Mouse (Mus musculus): Measurements from ENCODE around the gene Gadd45a. TPM values are rescaled to one million over a fixed set of nuclear protein-coding genes. Genes with fewer than 3 reads are reported as not detected.

Gadd45a gene
- polyA plus RNA-seq, 1 experiment from 2014 or later: 15.1 TPM

DNA sequence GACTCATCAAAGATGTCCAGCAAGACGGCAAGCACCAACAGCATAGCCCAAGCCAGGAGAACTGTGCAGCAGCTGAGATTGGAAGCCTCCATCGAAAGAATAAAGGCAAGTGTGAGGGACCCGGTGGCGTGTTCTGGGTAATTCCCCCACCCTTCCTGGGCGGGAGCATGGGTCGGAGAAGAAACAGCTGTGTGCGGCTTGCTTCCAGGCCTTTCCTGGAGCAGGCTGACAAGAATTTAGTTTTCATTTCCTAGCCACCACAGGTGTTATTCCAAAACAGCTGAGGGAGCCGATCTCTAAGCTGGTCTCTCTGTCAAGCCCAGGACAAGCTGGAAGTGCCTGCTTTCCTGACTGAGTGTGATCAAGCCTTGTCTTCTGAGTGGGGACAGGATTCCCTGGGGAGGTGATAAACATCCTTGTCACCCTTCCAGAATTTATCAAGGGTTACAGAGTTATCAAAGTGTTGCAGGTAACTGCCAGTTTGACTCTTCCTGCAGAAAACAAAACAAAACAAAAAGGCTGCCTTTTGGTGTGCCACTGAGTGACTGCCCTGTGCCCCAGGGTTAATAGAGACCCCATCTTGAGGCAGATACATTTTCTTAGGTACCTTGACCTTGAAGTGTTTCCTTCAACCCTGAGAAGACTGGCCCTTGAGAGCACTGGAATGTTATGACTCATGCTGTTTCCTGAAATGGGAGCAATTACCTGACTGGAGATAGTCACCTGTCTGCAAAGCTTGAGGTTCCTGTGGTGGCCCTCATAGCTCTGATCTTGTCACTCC lies 21.3 kb downstream of the Gadd45a start:
- H3K9me3 ChIP-seq (replicated peaks; ENCODE audit: control insufficient read depth, low read length, poor library complexity, severe bottlenecking): no peaks in the 10 kb centered on the region
- no peak for ATAC-seq
- WGBS: 86% methylated on average over 8 of the region's 8 CpGs
- H3K4me3 ChIP-seq (ENCODE audit: low read depth, low read length): no peak overlapping the region
- H3K36me3 ChIP-seq (ENCODE audit: control insufficient read depth, insufficient read depth, low read length): no peaks in the 10 kb centered on the region
- H3K27me3 ChIP-seq (ENCODE audit: control insufficient read depth, insufficient read depth, low read depth, low read length): no peaks in the 10 kb centered on the region
- no peak overlapping the region for H3K27ac ChIP-seq (ENCODE audit: low read length)
- H3K4me2 ChIP-seq (ENCODE audit: low read length): no peak overlapping the region
- H3K4me1 ChIP-seq (ENCODE audit: control insufficient read depth, insufficient read depth, low read length): no peaks in the 10 kb centered on the region
- H3K9ac ChIP-seq (ENCODE audit: low read depth, low read length): no peak overlapping the region

DNA sequence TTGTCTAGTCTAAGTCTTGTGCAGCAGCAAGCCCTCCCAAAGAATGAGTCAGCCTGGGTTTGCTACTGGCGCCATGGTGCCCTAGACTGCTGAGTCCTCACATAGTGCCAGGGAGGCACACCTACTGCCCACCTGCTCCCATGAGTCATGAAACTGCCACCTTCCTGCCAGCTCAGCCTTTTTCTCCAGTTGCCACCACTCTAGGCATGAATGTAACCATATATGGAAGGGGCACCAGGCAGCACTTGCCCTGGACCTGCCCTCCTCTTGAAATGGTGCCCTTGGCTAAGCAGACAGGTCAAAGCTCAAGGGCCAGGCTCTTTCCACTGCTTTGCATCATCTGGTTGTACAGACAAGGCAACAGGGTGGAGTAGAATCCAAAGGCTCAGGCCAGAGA lies 22.6 kb downstream of the Gadd45a start:
- H3K27me3 ChIP-seq (ENCODE audit: control insufficient read depth, insufficient read depth, low read depth, low read length): no peaks in the 10 kb centered on the region
- H3K9me3 ChIP-seq (replicated peaks; ENCODE audit: control insufficient read depth, low read length, poor library complexity, severe bottlenecking): no peaks in the 10 kb centered on the region
- H3K36me3 ChIP-seq (ENCODE audit: control insufficient read depth, insufficient read depth, low read length): no peaks in the 10 kb centered on the region
- no peaks in the 10 kb centered on the region for H3K4me1 ChIP-seq (ENCODE audit: control insufficient read depth, insufficient read depth, low read length)
- 92% methylated on average over 1 of the region's 1 CpGs for WGBS
- H3K4me3 ChIP-seq (ENCODE audit: low read depth, low read length): no peak overlapping the region
- no peak for ATAC-seq
- H3K27ac ChIP-seq (ENCODE audit: low read length): no peak overlapping the region
- no peak overlapping the region for H3K9ac ChIP-seq (ENCODE audit: low read depth, low read length)
- no peak overlapping the region for H3K4me2 ChIP-seq (ENCODE audit: low read length)

DNA sequence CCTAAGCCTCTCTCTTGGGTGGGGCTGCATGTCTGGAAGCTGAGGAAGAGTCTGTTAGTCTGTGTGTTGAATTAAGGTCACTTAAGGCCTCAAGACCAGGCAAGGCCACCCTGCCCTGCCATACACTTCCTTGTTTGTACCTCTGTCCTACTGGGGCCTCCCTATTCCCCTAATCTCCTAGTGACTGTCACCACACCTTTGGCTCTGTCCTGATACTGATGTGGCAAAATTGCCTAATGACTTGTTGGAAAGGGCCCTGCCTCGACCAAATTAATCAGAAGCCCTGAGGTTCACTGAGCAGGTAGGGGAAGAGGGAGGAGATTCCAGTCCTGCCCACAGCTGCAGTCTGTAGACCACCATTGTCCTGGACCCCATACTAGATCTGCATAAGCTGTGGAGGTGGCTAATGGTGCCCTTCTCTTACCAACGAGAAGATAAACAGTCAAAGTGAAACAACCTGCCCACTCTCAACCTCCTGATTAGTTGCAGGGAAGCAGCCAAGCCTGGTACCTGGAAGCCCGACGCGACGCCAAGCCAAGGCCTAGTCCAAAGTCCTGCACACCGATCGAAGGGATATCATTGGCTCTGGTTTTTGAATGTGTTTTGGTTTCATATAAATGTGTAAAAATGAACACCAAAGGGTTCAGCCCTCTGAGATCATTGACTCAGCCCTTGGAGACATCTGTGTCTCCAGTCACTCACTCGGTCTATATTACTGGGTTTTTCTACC lies 23.1 kb downstream of the Gadd45a start:
- no peaks in the 10 kb centered on the region for H3K9me3 ChIP-seq (replicated peaks; ENCODE audit: control insufficient read depth, low read length, poor library complexity, severe bottlenecking)
- 89% methylated on average over 9 of the region's 9 CpGs for WGBS
- H3K27me3 ChIP-seq (ENCODE audit: control insufficient read depth, insufficient read depth, low read depth, low read length): no peaks in the 10 kb centered on the region
- H3K9ac ChIP-seq (ENCODE audit: low read depth, low read length): no peak overlapping the region
- H3K4me2 ChIP-seq (ENCODE audit: low read length): no peak overlapping the region
- no peak overlapping the region for H3K4me3 ChIP-seq (ENCODE audit: low read depth, low read length)
- no peak overlapping the region for H3K27ac ChIP-seq (ENCODE audit: low read length)
- no peaks in the 10 kb centered on the region for H3K4me1 ChIP-seq (ENCODE audit: control insufficient read depth, insufficient read depth, low read length)
- ATAC-seq: no peak
- H3K36me3 ChIP-seq (ENCODE audit: control insufficient read depth, insufficient read depth, low read length): no peaks in the 10 kb centered on the region

DNA sequence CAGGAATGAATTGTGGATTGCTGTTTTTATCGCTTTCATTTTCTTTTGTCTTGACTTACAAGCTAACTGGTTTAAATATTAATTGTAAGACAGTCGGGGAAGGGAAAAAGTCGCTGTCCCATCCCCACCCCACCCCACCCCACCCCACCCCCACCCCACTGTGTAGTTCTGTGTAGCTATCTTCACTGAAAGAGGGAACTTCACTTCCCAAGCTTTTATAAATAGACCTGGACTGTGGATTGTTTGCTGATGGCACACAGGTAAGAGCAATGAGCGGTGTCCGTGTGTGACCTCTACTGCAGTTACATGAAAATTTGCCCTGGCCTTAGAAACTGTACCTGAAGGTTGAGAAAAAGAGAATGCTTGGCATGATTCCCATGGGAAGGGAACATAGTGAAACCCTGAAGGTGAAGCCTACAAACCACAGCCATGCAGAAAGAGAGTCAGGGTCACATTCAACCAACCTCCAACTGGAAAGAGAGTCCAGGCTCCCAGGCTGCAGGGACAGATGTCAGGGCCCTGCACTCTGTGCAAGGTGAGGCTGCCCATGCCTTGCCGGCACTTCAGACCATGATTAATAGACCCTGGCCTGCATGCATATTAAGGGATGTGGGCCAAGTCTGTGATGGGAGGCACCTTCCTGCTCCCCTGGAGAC lies 23.8 kb downstream of the Gadd45a start:
- WGBS: 94% methylated on average over 6 of the region's 6 CpGs
- ATAC-seq: no peak
- Histone ChIP-seq H3K4me2 (ENCODE audit: low read length) (no peak overlapping the region), H3K4me1 (ENCODE audit: control insufficient read depth, insufficient read depth, low read length) (no peaks in the 10 kb centered on the region), H3K27me3 (ENCODE audit: control insufficient read depth, insufficient read depth, low read depth, low read length) (no peaks in the 10 kb centered on the region), H3K4me3 (ENCODE audit: low read depth, low read length) (no peak overlapping the region), H3K9me3 (replicated peaks; ENCODE audit: control insufficient read depth, low read length, poor library complexity, severe bottlenecking) (no peaks in the 10 kb centered on the region), H3K36me3 (ENCODE audit: control insufficient read depth, insufficient read depth, low read length) (no peaks in the 10 kb centered on the region), H3K27ac (ENCODE audit: low read length) (no peak overlapping the region), H3K9ac (ENCODE audit: low read depth, low read length) (no peak overlapping the region)

DNA sequence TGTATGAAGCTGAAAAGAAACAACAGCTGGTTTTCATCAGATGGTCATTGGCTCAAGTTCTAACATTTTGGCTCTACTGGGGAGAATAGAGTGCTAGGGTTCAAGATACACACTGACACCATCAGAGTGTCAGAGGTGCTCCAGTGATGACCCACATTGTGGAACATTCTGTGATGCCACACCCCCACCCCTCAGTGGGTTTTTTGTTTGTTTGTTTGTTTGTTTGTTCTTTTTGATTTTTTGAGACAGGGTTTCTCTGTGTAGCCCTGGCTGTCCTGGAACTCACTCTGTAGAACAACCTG lies 26.1 kb downstream of the Gadd45a start:
- no peaks in the 10 kb centered on the region for H3K4me1 ChIP-seq (ENCODE audit: control insufficient read depth, insufficient read depth, low read length)
- H3K9me3 ChIP-seq (replicated peaks; ENCODE audit: control insufficient read depth, low read length, poor library complexity, severe bottlenecking): no peaks in the 10 kb centered on the region
- no peak overlapping the region for H3K27ac ChIP-seq (ENCODE audit: low read length)
- H3K4me2 ChIP-seq (ENCODE audit: low read length): no peak overlapping the region
- H3K36me3 ChIP-seq (ENCODE audit: control insufficient read depth, insufficient read depth, low read length): no peaks in the 10 kb centered on the region
- no peak overlapping the region for H3K9ac ChIP-seq (ENCODE audit: low read depth, low read length)
- no peak for ATAC-seq
- no peak overlapping the region for H3K4me3 ChIP-seq (ENCODE audit: low read depth, low read length)
- H3K27me3 ChIP-seq (ENCODE audit: control insufficient read depth, insufficient read depth, low read depth, low read length): no peaks in the 10 kb centered on the region

DNA sequence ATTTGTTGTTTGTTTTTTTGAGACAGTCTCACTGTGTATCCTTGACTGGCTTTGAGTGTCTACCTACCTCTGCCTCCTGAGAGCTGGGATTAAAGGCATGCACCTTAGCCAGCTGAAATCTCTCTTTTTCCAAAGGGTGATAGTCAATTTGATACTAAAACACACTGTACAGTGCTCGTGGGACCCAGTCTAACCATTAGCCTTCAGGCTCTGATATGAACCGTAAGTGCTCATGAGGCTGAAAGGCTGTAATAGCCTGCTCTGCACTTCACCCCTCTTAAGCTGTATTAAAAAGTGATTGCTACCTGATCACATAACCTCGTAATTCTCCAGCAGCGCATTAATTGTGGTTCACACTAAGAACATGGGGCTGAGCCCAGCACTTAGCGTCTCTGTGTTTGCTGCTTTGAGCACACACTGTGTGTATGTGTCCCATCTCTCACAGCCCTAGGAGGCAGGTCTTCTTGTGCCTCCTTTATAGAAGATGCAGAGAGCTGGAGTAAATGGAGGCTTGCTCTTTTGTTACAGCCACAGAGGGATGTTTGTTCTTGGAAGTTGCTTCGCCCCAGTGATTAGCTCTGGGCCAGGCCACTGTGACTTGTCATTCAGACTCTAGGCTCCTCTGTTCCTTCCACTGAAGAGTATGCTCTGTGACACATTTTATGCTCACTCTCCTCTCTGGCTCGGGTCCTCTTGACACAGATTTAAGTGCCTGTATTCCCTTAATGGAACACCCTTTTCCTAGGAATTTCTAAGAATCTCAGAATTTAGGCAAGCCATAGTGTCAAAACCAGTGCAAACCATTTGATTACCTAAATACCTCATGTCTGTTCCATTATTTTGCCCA lies 26.7 kb downstream of the Gadd45a start:
- Histone ChIP-seq H3K4me2 (ENCODE audit: low read length) (no peak overlapping the region), H3K36me3 (ENCODE audit: control insufficient read depth, insufficient read depth, low read length) (no peaks in the 10 kb centered on the region), H3K27ac (ENCODE audit: low read length) (peak overlapping the region; percentile 54; the same call in 1 of the 2 replicates), H3K9ac (ENCODE audit: low read depth, low read length) (no peak overlapping the region), H3K27me3 (ENCODE audit: control insufficient read depth, insufficient read depth, low read depth, low read length) (no peaks in the 10 kb centered on the region), H3K4me3 (ENCODE audit: low read depth, low read length) (no peak overlapping the region), H3K4me1 (ENCODE audit: control insufficient read depth, insufficient read depth, low read length) (no peaks in the 10 kb centered on the region), H3K9me3 (replicated peaks; ENCODE audit: control insufficient read depth, low read length, poor library complexity, severe bottlenecking) (no peaks in the 10 kb centered on the region)
- WGBS: 49% methylated on average over 7 of the region's 7 CpGs
- peak; percentile 78 for ATAC-seq

DNA sequence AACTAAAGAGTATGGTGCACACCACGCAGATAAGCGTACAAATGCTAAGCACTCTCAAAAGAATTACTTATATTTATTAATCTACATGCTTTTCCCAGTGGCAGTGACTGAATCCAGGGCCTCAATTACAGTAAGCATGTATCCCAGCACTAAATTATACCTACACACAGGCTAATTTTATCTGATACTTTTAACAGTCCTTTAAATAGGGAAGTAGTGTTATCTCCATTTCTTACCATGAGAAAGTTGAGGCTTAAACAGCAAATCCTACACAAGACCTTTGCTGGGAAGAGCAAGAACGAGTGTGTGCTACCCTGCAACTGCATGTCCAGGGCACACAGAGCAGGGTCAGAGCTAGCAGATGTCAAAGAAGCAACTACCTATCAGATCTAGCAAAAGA lies 27.4 kb downstream of the Gadd45a start:
- Histone ChIP-seq H3K27ac (ENCODE audit: low read length) (no peak overlapping the region), H3K9ac (ENCODE audit: low read depth, low read length) (no peak overlapping the region), H3K4me2 (ENCODE audit: low read length) (no peak overlapping the region), H3K9me3 (replicated peaks; ENCODE audit: control insufficient read depth, low read length, poor library complexity, severe bottlenecking) (no peaks in the 10 kb centered on the region), H3K36me3 (ENCODE audit: control insufficient read depth, insufficient read depth, low read length) (no peaks in the 10 kb centered on the region), H3K4me1 (ENCODE audit: control insufficient read depth, insufficient read depth, low read length) (no peaks in the 10 kb centered on the region), H3K4me3 (ENCODE audit: low read depth, low read length) (no peak overlapping the region), H3K27me3 (ENCODE audit: control insufficient read depth, insufficient read depth, low read depth, low read length) (no peaks in the 10 kb centered on the region)
- no peak for ATAC-seq
- 83% methylated on average over 3 of the region's 3 CpGs for WGBS

DNA sequence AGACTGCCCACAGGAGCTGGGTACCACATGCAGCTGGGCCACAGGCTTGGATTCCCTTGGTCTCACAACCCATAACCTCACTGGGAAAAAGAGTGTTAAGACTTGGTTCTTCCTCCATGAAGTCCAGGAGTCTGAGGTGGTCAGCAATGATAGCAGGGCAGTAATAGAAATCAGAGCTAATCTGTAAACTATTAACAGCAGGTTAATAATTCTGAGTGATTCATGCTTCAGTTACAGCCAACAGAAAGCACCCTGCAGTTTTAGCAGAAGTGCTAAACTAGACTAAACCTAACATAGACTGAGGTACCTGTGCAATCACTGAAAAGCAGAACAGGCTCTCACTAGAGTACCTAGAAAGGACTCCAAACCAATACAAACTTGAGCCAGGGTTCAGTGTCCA lies 37.5 kb downstream of the Gadd45a start:
- H3K4me2 ChIP-seq (ENCODE audit: low read length): no peak overlapping the region
- no peak overlapping the region for H3K4me3 ChIP-seq (ENCODE audit: low read depth, low read length)
- no peaks in the 10 kb centered on the region for H3K9me3 ChIP-seq (replicated peaks; ENCODE audit: control insufficient read depth, low read length, poor library complexity, severe bottlenecking)
- H3K9ac ChIP-seq (ENCODE audit: low read depth, low read length): no peak overlapping the region
- H3K27me3 ChIP-seq (ENCODE audit: control insufficient read depth, insufficient read depth, low read depth, low read length): no peaks in the 10 kb centered on the region
- H3K27ac ChIP-seq (ENCODE audit: low read length): no peak overlapping the region
- H3K4me1 ChIP-seq (ENCODE audit: control insufficient read depth, insufficient read depth, low read length): no peaks in the 10 kb centered on the region
- ATAC-seq: no peak
- no peaks in the 10 kb centered on the region for H3K36me3 ChIP-seq (ENCODE audit: control insufficient read depth, insufficient read depth, low read length)
